In genomic region chr1:151066379-151067128, GRCm38 (mm10) we compare ENCODE assay signal across 11 mouse cellular contexts.
DNase-seq lines count a peak whose midpoint lies in the region; ATAC-seq lines count a peak whose summit lies in the region.
"Had no signal": no experiment of that assay in that cellular context is flagged by ENCODE, and none has a peak within 500 bp of the region (broad histone marks: within the 10 kb centered on the region; RNA-seq: fewer than 3 reads in every experiment).

No protein-coding gene starts in this region.

- DNase-seq in hindbrain, embryonic 10.5 days (ENCODE audit: low spot score): peak; percentile 31
- DNase-seq in hindbrain, embryonic 11.5 days (ENCODE audit: low spot score): no peak
- DNase-seq in A20 (ENCODE audit: low read depth, low spot score): peak; percentile 24
- peak; percentile 39 for DNase-seq in embryonic facial prominence, embryonic 10.5 days (ENCODE audit: low spot score)
- no peak for DNase-seq in natural killer cell, adult 2 months (ENCODE audit: low spot score in 2 of 2)
- no peak for DNase-seq in cerebellum, adult 18-20 months
- no peak for DNase-seq in cerebellum, postnatal 14 days
- DNase-seq: cerebellum, adult 2 months had no signal

- H3K4me1 ChIP-seq in hindbrain, embryonic 10.5 days (replicated peaks): peaks cover 14% of the 10 kb centered on the region
- no peaks in the 10 kb centered on the region for H3K4me1 ChIP-seq in hindbrain, embryonic 11.5 days (replicated peaks; ENCODE audit: control insufficient read depth, insufficient read depth, low read length)
- peaks cover 17% of the 10 kb centered on the region for H3K4me1 ChIP-seq in embryonic facial prominence, embryonic 10.5 days
- H3K4me1 ChIP-seq in kidney, embryonic 16.5 days (ENCODE audit: insufficient read depth, low read length): peaks cover 37% of the 10 kb centered on the region

- no peak; the same call in 1 of the 2 replicates for ATAC-seq in hindbrain, embryonic 11.5 days (ENCODE audit: low FRiP score)
- peak; percentile 91 for ATAC-seq in kidney, embryonic 16.5 days (ENCODE audit: low FRiP score, low TSS enrichment)

- no peak overlapping the region for H3K4me3 ChIP-seq in hindbrain, embryonic 10.5 days
- no peak overlapping the region for H3K4me3 ChIP-seq in hindbrain, embryonic 11.5 days (ENCODE audit: low read depth, low read length)
- H3K4me3 ChIP-seq in embryonic facial prominence, embryonic 10.5 days: no peak overlapping the region
- no peak overlapping the region for H3K4me3 ChIP-seq in kidney, embryonic 16.5 days (ENCODE audit: low read length)
- H3K4me3 ChIP-seq: forebrain, embryonic 10.5 days; heart, embryonic 13.5 days had no signal

- H3K4me2 ChIP-seq in hindbrain, embryonic 11.5 days (replicated peaks; ENCODE audit: low read depth, low read length): no peak overlapping the region
- H3K4me2 ChIP-seq in kidney, embryonic 16.5 days (replicated peaks; ENCODE audit: low read depth, low read length): peak overlapping the region; percentile 20; the same call in 1 of the 2 replicates
- H3K4me2 ChIP-seq: heart, embryonic 13.5 days had no signal

- no peak overlapping the region for H3K9ac ChIP-seq in hindbrain, embryonic 11.5 days (ENCODE audit: low read depth, low read length)
- peak overlapping the region; percentile 20; the same call in 1 of the 2 replicates for H3K9ac ChIP-seq in kidney, embryonic 16.5 days (replicated peaks; ENCODE audit: low read length)
- H3K9ac ChIP-seq: heart, embryonic 13.5 days had no signal

- H3K27ac ChIP-seq in hindbrain, embryonic 10.5 days: peak overlapping the region; percentile 68
- no peak overlapping the region for H3K27ac ChIP-seq in hindbrain, embryonic 11.5 days (ENCODE audit: low read depth, low read length)
- peak overlapping the region; percentile 63 for H3K27ac ChIP-seq in embryonic facial prominence, embryonic 10.5 days (replicated peaks)
- H3K27ac ChIP-seq in kidney, embryonic 16.5 days (ENCODE audit: low read length): peak overlapping the region; percentile 72
- H3K27ac ChIP-seq: forebrain, embryonic 10.5 days; heart, embryonic 13.5 days had no signal

- no peaks in the 10 kb centered on the region for H3K27me3 ChIP-seq in hindbrain, embryonic 10.5 days (ENCODE audit: insufficient read depth, poor library complexity, severe bottlenecking)
- no peaks in the 10 kb centered on the region for H3K27me3 ChIP-seq in hindbrain, embryonic 11.5 days (ENCODE audit: control insufficient read depth, insufficient read depth, low read length)
- H3K27me3 ChIP-seq in embryonic facial prominence, embryonic 10.5 days (replicated peaks; ENCODE audit: low read depth, poor library complexity, severe bottlenecking): no peaks in the 10 kb centered on the region
- no peaks in the 10 kb centered on the region for H3K27me3 ChIP-seq in kidney, embryonic 16.5 days (ENCODE audit: insufficient read depth, low read length)
- H3K27me3 ChIP-seq: heart, embryonic 13.5 days had no signal

- H3K36me3 ChIP-seq in hindbrain, embryonic 10.5 days: no peaks in the 10 kb centered on the region
- no peaks in the 10 kb centered on the region for H3K36me3 ChIP-seq in hindbrain, embryonic 11.5 days (ENCODE audit: control insufficient read depth, insufficient read depth, low read length)
- no peaks in the 10 kb centered on the region for H3K36me3 ChIP-seq in embryonic facial prominence, embryonic 10.5 days (replicated peaks)
- H3K36me3 ChIP-seq in kidney, embryonic 16.5 days (ENCODE audit: insufficient read depth, low read length): no peaks in the 10 kb centered on the region
- H3K36me3 ChIP-seq: forebrain, embryonic 10.5 days; heart, embryonic 13.5 days had no signal

- no peaks in the 10 kb centered on the region for H3K9me3 ChIP-seq in hindbrain, embryonic 10.5 days
- H3K9me3 ChIP-seq in hindbrain, embryonic 11.5 days (ENCODE audit: control insufficient read depth, low read length): no peaks in the 10 kb centered on the region
- H3K9me3 ChIP-seq in embryonic facial prominence, embryonic 10.5 days: no peaks in the 10 kb centered on the region
- no peaks in the 10 kb centered on the region for H3K9me3 ChIP-seq in kidney, embryonic 16.5 days (ENCODE audit: low read length)
- H3K9me3 ChIP-seq: forebrain, embryonic 10.5 days; heart, embryonic 13.5 days had no signal

- 60% methylated on average over 15 of the region's 15 CpGs for WGBS in hindbrain, embryonic 10.5 days
- 65% methylated on average over 15 of the region's 15 CpGs for WGBS in hindbrain, embryonic 11.5 days
- WGBS in embryonic facial prominence, embryonic 10.5 days: 59% methylated on average over 15 of the region's 15 CpGs
- WGBS in kidney, embryonic 16.5 days: 46% methylated on average over 15 of the region's 15 CpGs

Comparison
In these comparisons a context has a peak if more than half of its experiments do, and no peak if none do; other contexts are left out.
1. DNase-seq: peak in hindbrain, embryonic 10.5 days (single experiment), A20 (single experiment) and embryonic facial prominence, embryonic 10.5 days (single experiment); none in hindbrain, embryonic 11.5 days (single experiment), natural killer cell, adult 2 months (0 of 2), cerebellum, adult 18-20 months (0 of 2) and cerebellum, postnatal 14 days (0 of 2).